Mouse (Mus musculus): ENCODE data around the gene Brdt. TPM values are rescaled to one million over a fixed set of nuclear protein-coding genes. Genes with fewer than 3 reads are reported as not detected.

The Brdt gene
- polyA plus RNA-seq, 1 experiment from 2014 or later, result 1.8 TPM

GRCm38 (mm10) chr5:107295061-107295816 is 35.7 kb upstream of the Brdt start:
- Histone ChIP-seq H3K4me1 (peaks cover 6% of the 10 kb centered on the region), H3K9ac (no peak overlapping the region), H3K9me3 (no peaks in the 10 kb centered on the region), H3K4me2 (replicated peaks) (no peak overlapping the region), H3K4me3 (no peak overlapping the region), H3K36me3 (no peaks in the 10 kb centered on the region), H3K27ac (no peak overlapping the region), H3K27me3 (replicated peaks) (no peaks in the 10 kb centered on the region)
- ATAC-seq (ENCODE audit: low FRiP score, low read depth), result no peak
- 75% methylated on average over 8 of the region's 8 CpGs for WGBS

GRCm38 (mm10) chr5:107295817-107296511 is 35.0 kb upstream of the Brdt start:
- Histone ChIP-seq H3K36me3 (no peaks in the 10 kb centered on the region), H3K9ac (no peak overlapping the region), H3K27me3 (replicated peaks) (no peaks in the 10 kb centered on the region), H3K4me1 (peaks cover 6% of the 10 kb centered on the region), H3K4me2 (replicated peaks) (no peak overlapping the region), H3K9me3 (no peaks in the 10 kb centered on the region), H3K4me3 (no peak overlapping the region), H3K27ac (no peak overlapping the region)
- no peak for ATAC-seq (ENCODE audit: low FRiP score, low read depth)
- WGBS, result 78% methylated on average over 16 of the region's 16 CpGs

GRCm38 (mm10) chr5:107296512-107297322 is 34.2 kb upstream of the Brdt start:
- Histone ChIP-seq H3K27me3 (replicated peaks) (no peaks in the 10 kb centered on the region), H3K4me2 (replicated peaks) (no peak overlapping the region), H3K4me3 (no peak overlapping the region), H3K27ac (no peak overlapping the region), H3K36me3 (no peaks in the 10 kb centered on the region), H3K9ac (no peak overlapping the region), H3K9me3 (no peaks in the 10 kb centered on the region), H3K4me1 (peaks cover 6% of the 10 kb centered on the region)
- WGBS, result 41% methylated on average over 9 of the region's 9 CpGs
- no peak for ATAC-seq (ENCODE audit: low FRiP score, low read depth)

- Histone ChIP-seq H3K9ac (no peak overlapping the region), H3K4me2 (replicated peaks) (no peak overlapping the region), H3K27ac (no peak overlapping the region), H3K9me3 (no peaks in the 10 kb centered on the region), H3K4me1 (peaks cover 10% of the 10 kb centered on the region), H3K36me3 (no peaks in the 10 kb centered on the region), H3K4me3 (no peak overlapping the region), H3K27me3 (replicated peaks) (no peaks in the 10 kb centered on the region)
- 84% methylated on average over 11 of the region's 11 CpGs for WGBS
- ATAC-seq (ENCODE audit: low FRiP score, low read depth), result no peak
These were observed 32.1 kb upstream of the Brdt start for GRCm38 (mm10) chr5:107298854-107299253.

GRCm38 (mm10) chr5:107303350-107303861 is 27.6 kb upstream of the Brdt start:
- Histone ChIP-seq H3K9ac (no peak overlapping the region), H3K4me2 (replicated peaks) (no peak overlapping the region), H3K36me3 (no peaks in the 10 kb centered on the region), H3K27me3 (replicated peaks) (no peaks in the 10 kb centered on the region), H3K27ac (no peak overlapping the region), H3K4me1 (0 out of 2 replicates have a peak, but pooled peaks cover 4% of the 10 kb centered on the region), H3K9me3 (no peaks in the 10 kb centered on the region), H3K4me3 (no peak overlapping the region)
- ATAC-seq (ENCODE audit: low FRiP score, low read depth), result no peak
- WGBS, result 55% methylated on average over 11 of the region's 11 CpGs

GRCm38 (mm10) chr5:107304117-107304825 is 26.7 kb upstream of the Brdt start:
- ATAC-seq (ENCODE audit: low FRiP score, low read depth), result no peak

GRCm38 (mm10) chr5:107307432-107307831 is 23.5 kb upstream of the Brdt start:
- Histone ChIP-seq H3K4me1 (0 out of 2 replicates have a peak, but pooled peaks cover 4% of the 10 kb centered on the region), H3K27ac (no peak overlapping the region), H3K9ac (no peak overlapping the region), H3K36me3 (no peaks in the 10 kb centered on the region), H3K4me2 (replicated peaks) (no peak overlapping the region), H3K4me3 (no peak overlapping the region), H3K9me3 (no peaks in the 10 kb centered on the region), H3K27me3 (replicated peaks) (no peaks in the 10 kb centered on the region)
- ATAC-seq (ENCODE audit: low FRiP score, low read depth), result no peak
- 75% methylated on average over 4 of the region's 4 CpGs for WGBS

More at GRCm38 (mm10) chr5:107304117-107304825, 26.7 kb upstream of the Brdt start:
- no peaks in the 10 kb centered on the region for H3K9me3 ChIP-seq
- no peaks in the 10 kb centered on the region for H3K36me3 ChIP-seq
- 82% methylated on average over 13 of the region's 13 CpGs for WGBS
- no peak overlapping the region for H3K27ac ChIP-seq
- no peaks in the 10 kb centered on the region for H3K27me3 ChIP-seq (replicated peaks)
- no peak overlapping the region for H3K9ac ChIP-seq
- H3K4me1 ChIP-seq, result 0 out of 2 replicates have a peak, but pooled peaks cover 4% of the 10 kb centered on the region
- no peak overlapping the region for H3K4me3 ChIP-seq
- H3K4me2 ChIP-seq (replicated peaks), result no peak overlapping the region

- H3K36me3 ChIP-seq, result no peaks in the 10 kb centered on the region
- no peaks in the 10 kb centered on the region for H3K4me1 ChIP-seq
- no peak for ATAC-seq (ENCODE audit: low FRiP score, low read depth)
- no peak overlapping the region for H3K27ac ChIP-seq
- no peak overlapping the region for H3K4me3 ChIP-seq
- H3K9ac ChIP-seq, result no peak overlapping the region
- 92% methylated on average over 7 of the region's 7 CpGs for WGBS
- no peak overlapping the region for H3K4me2 ChIP-seq (replicated peaks)
- H3K27me3 ChIP-seq (replicated peaks), result no peaks in the 10 kb centered on the region
- H3K9me3 ChIP-seq, result no peaks in the 10 kb centered on the region
These were observed 13.8 kb upstream of the Brdt start for GRCm38 (mm10) chr5:107317141-107317540.

GRCm38 (mm10) chr5:107320703-107321102 is 10.3 kb upstream of the Brdt start:
- WGBS, result 14% methylated on average over 1 of the region's 1 CpGs
- H3K27me3 ChIP-seq (replicated peaks), result no peaks in the 10 kb centered on the region
- ATAC-seq (ENCODE audit: low FRiP score, low read depth), result no peak
- no peaks in the 10 kb centered on the region for H3K4me1 ChIP-seq
- H3K27ac ChIP-seq, result no peak overlapping the region
- no peak overlapping the region for H3K4me2 ChIP-seq (replicated peaks)
- no peaks in the 10 kb centered on the region for H3K9me3 ChIP-seq
- no peaks in the 10 kb centered on the region for H3K36me3 ChIP-seq
- no peak overlapping the region for H3K4me3 ChIP-seq
- no peak overlapping the region for H3K9ac ChIP-seq

- Histone ChIP-seq H3K4me3 (no peak overlapping the region), H3K36me3 (no peaks in the 10 kb centered on the region), H3K27me3 (replicated peaks) (no peaks in the 10 kb centered on the region), H3K4me2 (replicated peaks) (no peak overlapping the region), H3K9me3 (no peaks in the 10 kb centered on the region), H3K9ac (no peak overlapping the region), H3K4me1 (no peaks in the 10 kb centered on the region), H3K27ac (no peak overlapping the region)
- 81% methylated on average over 3 of the region's 3 CpGs for WGBS
- ATAC-seq (ENCODE audit: low FRiP score, low read depth), result no peak
These were observed 9.4 kb downstream of the Brdt start for GRCm38 (mm10) chr5:107340404-107340803.

GRCm38 (mm10) chr5:107342891-107343290 is 11.9 kb downstream of the Brdt start:
- no peak for ATAC-seq (ENCODE audit: low FRiP score, low read depth)
- Histone ChIP-seq H3K4me2 (replicated peaks) (no peak overlapping the region), H3K36me3 (no peaks in the 10 kb centered on the region), H3K27me3 (replicated peaks) (no peaks in the 10 kb centered on the region), H3K9ac (no peak overlapping the region), H3K9me3 (no peaks in the 10 kb centered on the region), H3K4me1 (no peaks in the 10 kb centered on the region), H3K27ac (no peak overlapping the region), H3K4me3 (no peak overlapping the region)
- 88% methylated on average over 6 of the region's 6 CpGs for WGBS

All from neural tube, embryonic 12.5 days (tissue).